Mouse (Mus musculus): Measurements from ENCODE around the gene Pnpt1. TPM values are rescaled to one million over a fixed set of nuclear protein-coding genes. Genes with fewer than 3 reads are reported as not detected.

The Pnpt1 gene
- total RNA-seq (2023) = 30.4 to 48.5 TPM (median 39.1 TPM) in 4 replicates

GRCm38 (mm10) chr11:29130385-29131355 lies at the start of gene Pnpt1:
TSS of gene Pnpt1 (plus strand) at chr11:29130744.

GRCm38 (mm10) chr11:29172563-29173124 lies 42.1 kb downstream of the Pnpt1 start, which contains the start of gene Ppp4r3b:
TSS of gene Ppp4r3b (plus strand) at chr11:29172890.

Other genes starting within 250 kb of the Pnpt1 start
- 129 to 141 TPM (median 136 TPM) in 4 replicates for gene Ppp4r3b, start 42.1 kb downstream of the Pnpt1 start, total RNA-seq (2023)
- 18.4 to 26.9 TPM (median 24.0 TPM) in 4 replicates for gene Cfap36, start 116.7 kb downstream of the Pnpt1 start, total RNA-seq (2023)
- 7.2 to 10.3 TPM (median 9.4 TPM) in 4 replicates for gene Ccdc88a, start 242.9 kb downstream of the Pnpt1 start, total RNA-seq (2023)